Mouse (Mus musculus): ENCODE results near the gene Ptprj.

Ptprj gene

DNA sequence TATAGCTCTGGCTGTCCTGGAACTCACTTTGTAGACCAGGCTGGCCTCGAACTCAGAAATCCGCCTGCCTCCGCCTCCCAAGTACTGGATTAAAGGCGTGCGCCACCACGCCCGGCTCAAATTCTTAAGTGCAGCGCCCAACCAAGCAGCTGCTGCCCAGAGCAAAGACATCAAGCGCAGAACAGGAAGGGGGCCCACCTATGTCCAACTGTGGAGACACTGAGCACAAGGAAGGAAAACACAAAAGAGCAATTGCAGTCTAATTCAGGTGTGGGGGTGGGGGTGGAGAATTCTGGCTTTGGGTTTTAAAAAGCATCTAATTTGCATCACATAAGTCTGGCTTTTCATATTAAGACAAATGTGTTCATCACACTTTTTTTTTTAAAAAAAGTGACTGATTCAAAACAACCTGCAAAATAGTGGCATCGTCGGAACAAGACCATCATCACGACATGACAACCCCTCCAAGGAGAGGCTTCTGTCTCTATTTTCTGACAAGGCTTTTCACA lies 20.7 kb downstream of the Ptprj start:
- DNase-seq (ENCODE audit: low spot score in 2 of 2), result peak; percentile 55 to 78

GRCm38 (mm10) chr2:90559015-90559687 lies 21.3 kb downstream of the Ptprj start:
- no peak for DNase-seq (ENCODE audit: low spot score in 2 of 2)

DNA sequence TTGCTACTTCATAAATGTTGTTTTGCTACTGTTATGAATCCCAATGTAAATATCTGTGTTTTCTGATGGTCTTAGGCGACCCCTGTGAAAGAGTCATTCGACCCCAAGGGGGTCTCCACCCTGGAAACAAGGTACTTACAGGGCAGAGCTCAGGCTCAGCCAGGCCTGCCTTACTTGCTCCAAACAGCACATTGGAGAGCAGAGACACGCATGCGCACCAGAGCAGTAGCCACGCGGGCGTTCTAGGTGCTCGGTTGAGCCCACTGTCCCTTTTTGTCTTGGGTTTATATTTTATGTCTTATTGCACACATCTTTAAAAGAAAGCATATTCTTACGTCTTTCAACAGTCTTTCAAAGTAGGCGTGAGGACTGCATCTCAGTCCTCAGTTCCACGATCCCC lies 22.1 kb downstream of the Ptprj start:
- DNase-seq (ENCODE audit: low spot score in 2 of 2), result no peak

DNA sequence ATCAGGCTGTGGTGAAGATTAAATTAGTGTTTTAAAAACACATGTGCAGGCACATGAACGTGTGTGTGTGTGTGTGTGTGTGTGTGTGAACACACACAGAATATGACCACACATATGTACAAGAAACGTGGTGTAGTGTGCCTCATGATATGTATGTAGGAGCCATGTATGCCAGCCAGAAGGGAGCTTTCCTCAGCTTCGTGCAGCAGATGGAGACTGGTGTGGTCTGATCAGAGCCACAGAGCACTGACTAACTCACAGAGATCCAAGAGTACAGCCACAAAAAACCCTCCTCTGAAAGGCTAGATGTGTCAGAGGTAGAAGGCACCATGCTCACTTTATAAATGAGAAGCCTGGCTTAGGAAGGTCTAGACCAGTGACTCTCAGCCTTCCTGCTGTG lies 22.5 kb downstream of the Ptprj start:
- DNase-seq (ENCODE audit: low spot score in 2 of 2), result no peak

- DNase-seq (ENCODE audit: low spot score in 2 of 2), result no peak
These were observed 24.7 kb downstream of the Ptprj start for GRCm38 (mm10) chr2:90555744-90556143.

GRCm38 (mm10) chr2:90554806-90555205 lies 25.6 kb downstream of the Ptprj start:
- DNase-seq (ENCODE audit: low spot score in 2 of 2), result no peak

DNA sequence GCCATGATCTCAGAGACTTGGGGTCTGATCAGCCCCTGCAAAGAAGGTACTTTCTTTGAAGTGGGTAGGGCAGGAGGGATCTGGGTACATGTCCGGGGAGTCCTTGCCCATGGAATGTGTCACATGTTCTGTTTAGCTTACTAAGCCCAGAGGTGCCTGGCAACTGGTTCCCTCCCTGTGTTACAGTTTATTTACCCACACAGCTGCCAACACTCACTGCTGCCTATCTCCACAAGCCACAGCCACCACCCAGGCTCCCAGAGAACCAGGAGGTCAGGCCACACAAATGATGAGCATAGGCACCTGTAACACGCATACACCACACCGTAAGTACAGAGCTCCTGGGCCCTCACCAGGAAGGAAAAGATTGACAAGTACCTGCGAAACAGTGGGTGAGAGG lies 26.6 kb downstream of the Ptprj start:
- DNase-seq (ENCODE audit: low spot score in 2 of 2), result peak; percentile 66 to 76

GRCm38 (mm10) chr2:90550656-90551055 lies 29.8 kb downstream of the Ptprj start:
- DNase-seq (ENCODE audit: low spot score in 2 of 2), result peak in 1 of 2 experiments; percentile 65

DNA sequence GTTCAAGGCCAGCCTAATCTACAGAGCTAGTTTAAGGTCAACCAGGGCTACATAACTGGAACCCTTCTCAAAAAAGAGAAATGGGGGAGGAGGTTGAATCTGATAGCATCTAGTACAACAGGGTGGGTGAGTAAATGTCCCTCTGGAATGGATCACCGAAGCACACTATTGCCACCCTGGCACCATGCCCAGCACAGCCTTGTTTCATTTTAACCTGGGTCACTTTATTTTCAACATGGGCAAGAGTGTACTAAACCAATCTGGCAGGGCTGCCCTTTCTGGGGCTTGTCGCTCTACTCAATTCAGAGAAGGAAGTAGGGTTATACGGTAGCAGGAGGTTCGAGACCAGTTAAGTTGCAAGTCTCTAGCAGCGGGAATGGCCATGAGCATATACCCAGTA lies 31.9 kb downstream of the Ptprj start:
- no peak for DNase-seq (ENCODE audit: low spot score in 2 of 2)

GRCm38 (mm10) chr2:90547144-90547609 lies 33.3 kb downstream of the Ptprj start:
- DNase-seq (ENCODE audit: low spot score in 2 of 2), result no peak

GRCm38 (mm10) chr2:90545261-90545660 lies 35.2 kb downstream of the Ptprj start:
- DNase-seq (ENCODE audit: low spot score in 2 of 2), result no peak

- no peak for DNase-seq (ENCODE audit: low spot score in 2 of 2)
These were observed 36.5 kb downstream of the Ptprj start for GRCm38 (mm10) chr2:90543989-90544388.

DNA sequence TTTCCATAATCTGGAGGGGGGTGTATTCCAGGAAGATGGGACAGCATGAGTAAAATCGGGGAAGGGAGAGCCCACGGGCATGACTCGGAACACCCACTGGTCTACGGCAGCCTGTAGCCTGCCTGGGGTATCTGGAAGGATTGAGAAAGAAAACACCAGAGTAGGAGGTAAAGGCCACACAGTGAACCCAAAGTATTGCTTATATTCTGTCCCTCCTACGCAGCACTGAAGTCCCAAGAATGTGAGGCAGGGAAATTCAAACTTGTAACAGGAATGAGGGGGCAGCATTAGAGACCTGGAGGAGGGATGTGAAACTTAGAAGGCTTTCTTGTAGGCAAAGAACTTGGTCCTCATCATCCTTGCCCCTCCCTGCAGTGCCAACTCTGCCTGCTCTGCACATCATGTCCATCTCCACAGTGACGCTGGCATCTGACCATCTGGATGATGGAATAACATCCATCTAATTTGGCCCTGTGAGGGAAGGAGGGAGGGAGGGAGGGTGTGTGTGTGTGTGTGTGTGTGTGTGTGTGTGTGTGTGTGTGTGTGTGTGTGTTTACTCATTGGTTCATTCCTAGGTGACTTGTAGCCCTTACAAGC lies 37.2 kb downstream of the Ptprj start:
- peak in 1 of 2 experiments; percentile 54 for DNase-seq (ENCODE audit: low spot score in 2 of 2)

DNA sequence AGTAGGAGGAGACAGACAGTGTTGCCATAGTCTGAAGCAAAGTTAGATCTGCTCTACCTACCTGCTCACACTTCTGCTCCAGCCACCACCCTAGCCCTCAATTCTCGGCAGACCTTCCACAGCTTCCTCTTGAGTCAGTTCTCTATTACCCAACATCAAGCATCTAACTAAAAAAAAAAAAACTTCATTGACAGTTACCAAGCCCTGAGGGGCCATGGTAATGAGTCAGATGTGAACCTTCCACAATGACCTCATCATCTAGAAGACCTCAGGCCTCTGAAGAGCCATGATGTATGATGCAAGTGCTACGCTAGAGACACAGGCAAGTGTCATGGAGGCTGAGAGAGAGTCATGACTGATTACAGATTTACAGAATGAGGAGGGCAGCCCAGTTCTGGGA lies 37.8 kb downstream of the Ptprj start:
- DNase-seq (ENCODE audit: low spot score in 2 of 2), result peak in 1 of 2 experiments; percentile 57

- DNase-seq (ENCODE audit: low spot score in 2 of 2), result no peak
These were observed 41.2 kb downstream of the Ptprj start for GRCm38 (mm10) chr2:90539206-90539605.

DNA sequence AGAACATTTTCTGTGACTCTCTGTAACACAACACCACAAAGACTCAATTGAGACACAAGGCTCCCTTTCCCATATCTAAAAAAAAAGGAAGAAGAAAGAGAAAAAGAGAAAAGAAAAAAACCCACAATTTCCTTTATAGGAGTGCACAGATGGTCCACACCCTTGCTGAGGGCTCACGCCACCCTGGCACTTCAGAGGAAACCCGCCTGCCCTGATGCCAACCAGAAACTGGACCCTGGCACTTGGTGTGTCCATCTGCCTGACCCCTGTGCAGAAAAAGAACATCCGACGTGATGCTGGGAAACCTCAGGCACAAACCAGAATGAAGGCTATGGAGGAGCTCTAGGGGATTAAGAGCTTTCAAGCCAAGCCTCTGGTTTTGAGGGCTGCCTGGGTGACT lies 43.2 kb downstream of the Ptprj start:
- DNase-seq (ENCODE audit: low spot score in 2 of 2), result no peak

DNA sequence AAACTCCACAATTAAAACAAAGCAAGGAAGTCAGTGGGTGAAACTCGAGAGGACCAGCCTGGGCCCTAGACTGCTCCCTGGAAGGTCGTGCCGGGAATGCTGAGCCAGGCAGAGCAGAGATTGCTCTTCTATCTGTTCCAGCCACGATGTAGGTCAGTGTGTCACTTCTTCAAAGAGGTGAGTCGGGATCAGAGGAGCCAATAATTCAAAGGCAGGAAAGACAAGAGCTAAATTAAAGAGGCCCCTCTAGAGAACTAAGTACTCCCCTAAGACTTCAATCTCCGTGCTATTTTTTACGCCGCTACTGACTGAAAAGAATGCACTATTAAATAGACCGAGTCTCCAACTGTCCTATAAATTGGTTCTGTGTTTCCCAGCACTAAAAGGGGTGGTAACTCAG lies 43.9 kb downstream of the Ptprj start:
- DNase-seq (ENCODE audit: low spot score in 2 of 2), result no peak

DNA sequence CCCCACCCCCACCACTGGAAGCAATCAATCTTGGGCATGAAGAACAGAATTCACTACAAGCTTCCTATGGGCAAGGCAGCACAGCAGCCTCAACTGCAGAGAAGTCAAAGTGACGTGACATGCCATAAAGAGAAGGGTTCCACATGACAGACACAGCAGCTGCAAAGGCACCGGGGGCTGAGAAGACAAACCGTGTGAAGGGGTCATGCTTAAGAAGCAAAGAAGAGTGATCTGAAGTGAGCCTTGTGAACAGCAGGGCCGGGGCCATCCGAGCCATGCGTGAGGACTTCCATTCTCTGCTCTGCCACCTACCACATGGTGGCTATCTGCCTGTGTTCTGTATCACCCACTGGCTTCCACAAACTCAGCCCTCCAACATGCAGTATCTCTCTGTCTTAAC lies 45.7 kb downstream of the Ptprj start:
- peak; percentile 29 to 69 for DNase-seq (ENCODE audit: low spot score in 2 of 2)

- peak in 1 of 2 experiments; percentile 60 for DNase-seq (ENCODE audit: low spot score in 2 of 2)
These were observed 46.5 kb downstream of the Ptprj start for GRCm38 (mm10) chr2:90533944-90534343.

DNA sequence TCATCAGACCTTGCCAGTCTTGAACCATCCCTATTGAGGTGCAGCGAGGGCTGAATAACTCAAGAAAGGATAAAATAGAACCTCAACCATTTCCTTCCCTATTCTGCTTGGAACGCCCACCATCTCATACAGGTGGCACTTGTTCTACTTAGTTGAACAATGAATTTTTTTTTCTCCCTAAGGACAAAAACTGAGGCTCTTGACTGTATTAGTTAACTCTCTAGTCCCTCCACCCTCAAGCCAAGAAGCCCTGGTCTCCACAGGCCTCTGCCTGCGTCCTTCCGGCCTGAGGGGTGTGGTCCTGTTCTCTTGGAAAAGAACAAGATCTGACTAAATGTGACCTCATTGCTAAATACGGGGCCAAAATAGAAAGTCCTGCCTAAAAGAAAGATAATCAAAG lies 48.4 kb downstream of the Ptprj start:
- DNase-seq (ENCODE audit: low spot score in 2 of 2), result no peak

GRCm38 (mm10) chr2:90528107-90528506 lies 52.3 kb downstream of the Ptprj start:
- no peak for DNase-seq (ENCODE audit: low spot score in 2 of 2)

GRCm38 (mm10) chr2:90526971-90527370 lies 53.5 kb downstream of the Ptprj start:
- DNase-seq (ENCODE audit: low spot score in 2 of 2), result no peak

GRCm38 (mm10) chr2:90526564-90526963 lies 53.9 kb downstream of the Ptprj start:
- no peak for DNase-seq (ENCODE audit: low spot score in 2 of 2)

All from spleen, postnatal 4 days (tissue).